Mouse (Mus musculus) bone marrow, adult 2 months (tissue): ENCODE data around the gene Ptov1. TPM values are rescaled to one million over a fixed set of nuclear protein-coding genes. Genes with fewer than 3 reads are reported as not detected.

ENCODE experiments used
- H3K27ac ChIP-seq: fragments of 200-500 bp; 2 replicates; pipeline ENCODE4 v1.5.1; 2012; ENCODE audit warnings: low read depth, mild to moderate bottlenecking, control low read depth, inconsistent platforms, low read length; ENCODE audit not compliant: control insufficient read depth, poor library complexity, insufficient read depth
- H3K4me1 ChIP-seq: fragments of 200-500 bp; 2 replicates; pipeline ENCODE4 v1.6.1; 2011; ENCODE audit warnings: low read length; ENCODE audit not compliant: control insufficient read depth, insufficient read depth
- H3K4me3 ChIP-seq: fragments of 200-500 bp; replicated peaks from 2 replicates; pipeline ENCODE3; 2011; ENCODE audit warnings: mild to moderate bottlenecking, low read depth, low read length, control low read depth; ENCODE audit not compliant: control insufficient read depth
- CTCF ChIP-seq: fragments of 200-500 bp; IDR thresholded peaks from 2 replicates; pipeline ENCODE4 v1.5.1; 2011; ENCODE audit warnings: low read length, control low read depth; ENCODE audit not compliant: control insufficient read depth, insufficient read depth
- POLR2A ChIP-seq: fragments of 200-500 bp; IDR thresholded peaks from 2 replicates; pipeline ENCODE4 v1.6.1; 2011; ENCODE audit warnings: low read depth, mild to moderate bottlenecking, control low read depth, low read length, borderline replicate concordance; ENCODE audit not compliant: control insufficient read depth
- WGBS: fragments of 180-500 bp; shearing (Covaris S2); methylation state at CpG from one replicate; pipeline ENCODE4 v1.1.7; 2018; 5-methylcytosine and 5-hydroxymethylcytosine counted together
- polyA plus RNA-seq: library from polyadenylated mRNA; stranded (reverse); fragments of >200 nt; gene quantifications from 2 replicates; pipeline ENCODE4 v1.2.4, GENCODE M21; 2011; ENCODE audit warnings: low replicate concordance; ENCODE audit not compliant: missing spikeins, insufficient read depth, insufficient read length

Ptov1 gene
- polyA plus RNA-seq, 1 experiment, result 96.4 TPM

- no peak for TF ChIP-seq CTCF
- TF ChIP-seq POLR2A, result no peak
- peak overlapping the region; percentile 76; the same call in 1 of the 2 replicates for H3K27ac ChIP-seq
- WGBS, result 62% methylated on average over 14 of the region's 14 CpGs
- peak overlapping the region; percentile 89 for H3K4me3 ChIP-seq
- peaks cover 7% of the 10 kb centered on the region for H3K4me1 ChIP-seq
Measured at GRCm38 (mm10) chr7:44814952-44815553, 54.5 kb downstream of the Ptov1 start.

- H3K27ac ChIP-seq, result no peak overlapping the region
- H3K4me3 ChIP-seq, result no peak overlapping the region
- no peak for TF ChIP-seq POLR2A
- TF ChIP-seq CTCF, result no peak
- 80% methylated on average over 4 of the region's 4 CpGs for WGBS
- H3K4me1 ChIP-seq, result peaks cover 4% of the 10 kb centered on the region
Measured at GRCm38 (mm10) chr7:44814423-44814822, 55.2 kb downstream of the Ptov1 start.

DNA sequence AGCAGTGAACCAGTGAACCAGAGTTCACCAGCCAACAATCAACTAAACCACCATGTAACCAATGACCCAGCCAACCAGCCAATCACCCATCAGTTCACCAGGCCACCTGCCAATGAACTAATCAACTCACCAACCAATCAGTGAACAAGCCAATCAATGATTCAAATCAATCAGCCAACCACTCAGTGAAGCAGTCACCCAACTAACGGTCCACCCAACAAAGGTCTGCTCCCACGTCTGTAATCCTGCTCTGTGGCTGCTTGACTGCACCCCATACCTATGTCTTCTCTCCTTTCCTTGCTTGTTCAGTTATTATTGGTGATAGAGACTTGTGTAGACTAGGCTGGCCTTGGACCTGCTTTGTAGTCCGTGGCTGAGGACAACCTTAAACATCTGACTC is 55.6 kb downstream of the Ptov1 start:
- no peak for TF ChIP-seq POLR2A
- no peak for TF ChIP-seq CTCF
- no peak overlapping the region for H3K4me3 ChIP-seq
- H3K27ac ChIP-seq, result no peak overlapping the region
- 85% methylated on average over 3 of the region's 3 CpGs for WGBS
- peaks cover 4% of the 10 kb centered on the region for H3K4me1 ChIP-seq

Other genes starting within 250 kb of the Ptov1 start
- gene Myh14, start 198.9 kb downstream of the Ptov1 start, polyA plus RNA-seq, result 0.41 TPM in 1 of 2 replicates, not detected in the other
- not detected in 2 replicates for gene Izumo2, start 161.0 kb downstream of the Ptov1 start, polyA plus RNA-seq
- 21.6 and 33.6 TPM in 2 replicates for gene Vrk3, start 121.4 kb downstream of the Ptov1 start, polyA plus RNA-seq
- 0.99 and 2.3 TPM in 2 replicates for gene Zfp473, start 118.7 kb downstream of the Ptov1 start, polyA plus RNA-seq
- 24.0 and 44.7 TPM in 2 replicates for gene Nup62, start 53.7 kb downstream of the Ptov1 start, polyA plus RNA-seq
- 4.2 and 24.8 TPM in 2 replicates for gene Il4i1, start 53.4 kb downstream of the Ptov1 start, polyA plus RNA-seq
- gene Atf5, start 53.1 kb downstream of the Ptov1 start, polyA plus RNA-seq, result 24.5 and 32.7 TPM in 2 replicates
- gene Akt1s1, start 20.8 kb downstream of the Ptov1 start, polyA plus RNA-seq, result 28.2 and 48.0 TPM in 2 replicates
- gene Tbc1d17, start 20.7 kb downstream of the Ptov1 start, polyA plus RNA-seq, result 24.5 and 49.2 TPM in 2 replicates
- gene Pnkp, start 12.6 kb downstream of the Ptov1 start, polyA plus RNA-seq, result 97.5 and 261 TPM in 2 replicates
- gene Med25, start 22.9 kb upstream of the Ptov1 start, polyA plus RNA-seq, result 14.6 and 25.4 TPM in 2 replicates
- 7.0 and 21.8 TPM in 2 replicates for gene Fuz, start 26.3 kb upstream of the Ptov1 start, polyA plus RNA-seq
- gene Ap2a1, start 59.7 kb upstream of the Ptov1 start, polyA plus RNA-seq, result 43.5 and 60.3 TPM in 2 replicates
- gene Tsks, start 73.4 kb upstream of the Ptov1 start, polyA plus RNA-seq, result not detected in 2 replicates
- gene Cpt1c, start 105.1 kb upstream of the Ptov1 start, polyA plus RNA-seq, result 6.5 TPM in 2 replicates
- 192 and 337 TPM in 2 replicates for gene Prmt1, start 116.8 kb upstream of the Ptov1 start, polyA plus RNA-seq
- gene Irf3, start 127.9 kb upstream of the Ptov1 start, polyA plus RNA-seq, result 71.4 and 165 TPM in 2 replicates
- gene Bcl2l12, start 128.9 kb upstream of the Ptov1 start, polyA plus RNA-seq, result 28.9 and 40.8 TPM in 2 replicates
- 45.6 and 72.1 TPM in 2 replicates for gene Scaf1, start 146.6 kb upstream of the Ptov1 start, polyA plus RNA-seq
- 11.0 and 14.9 TPM in 2 replicates for gene Rras, start 148.2 kb upstream of the Ptov1 start, polyA plus RNA-seq
- 8.6 and 14.3 TPM in 2 replicates for gene Prr12, start 183.1 kb upstream of the Ptov1 start, polyA plus RNA-seq
- gene Nosip, start 192.6 kb upstream of the Ptov1 start, polyA plus RNA-seq, result 31.8 and 44.8 TPM in 2 replicates
- 13.8 and 18.2 TPM in 2 replicates for gene Prrg2, start 192.9 kb upstream of the Ptov1 start, polyA plus RNA-seq
- gene Rcn3, start 222.4 kb upstream of the Ptov1 start, polyA plus RNA-seq, result 10.6 and 16.0 TPM in 2 replicates
- gene Fcgrt, start 234.1 kb upstream of the Ptov1 start, polyA plus RNA-seq, result 13.9 and 19.1 TPM in 2 replicates